Mouse (Mus musculus): ENCODE measurements around the gene Umad1.

DNA sequence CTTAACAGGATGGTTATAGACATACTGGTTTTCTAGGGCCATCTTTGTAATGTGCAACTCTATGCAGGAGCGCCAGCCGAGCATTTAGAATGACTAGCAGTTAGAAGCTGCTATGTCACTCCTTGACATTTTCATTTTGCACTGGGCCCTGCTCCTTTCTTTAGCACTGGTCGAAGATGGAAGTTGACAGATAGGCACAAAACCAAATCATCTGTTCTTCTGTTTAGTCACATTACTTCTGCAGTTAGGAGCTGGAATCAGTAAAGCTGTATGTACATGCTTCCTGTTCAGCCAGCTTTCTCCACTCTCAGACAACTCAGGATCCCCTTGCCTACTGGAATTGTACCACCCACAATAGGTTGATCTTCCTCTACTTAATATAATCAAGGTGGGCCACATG lies 48.4 kb upstream of the Umad1 start:
- TF ChIP-seq MAFK (IDR thresholded peaks at IDR 0.05; ENCODE audit: insufficient read depth, low read depth, low read length), result no peak
- no peak for TF ChIP-seq HCFC1 (IDR thresholded peaks at IDR 0.05; ENCODE audit: borderline replicate concordance, insufficient read depth, low read length)
